Mouse (Mus musculus) layer of hippocampus, postnatal 25 days (tissue): ENCODE results near the gene Tas2r103. TPM values are rescaled to one million over a fixed set of nuclear protein-coding genes. Genes with fewer than 3 reads are reported as not detected.

Source experiments
- DNase-seq, 2 experiments: peaks; one replicate each; pipeline ENCODE4 v3.0.0; 2022; ENCODE audit warnings: mixed read lengths in 2 of 2, low spot score in 1 of 2; ENCODE audit errors: extremely low spot score in 1 of 2
- total RNA-seq, 2 experiments: library from RNA; stranded (reverse); gene quantifications; 2 replicates each; pipeline ENCODE4 v1.2.3; 2021

The Tas2r103 gene
- not detected for total RNA-seq

- no peak for DNase-seq
Observed at GRCm38 (mm10) chr6:133037001-133037400, at the start of gene Tas2r103. TSS of gene Tas2r103 (minus strand) at chr6:133037101.

- DNase-seq, result no peak
Observed at GRCm38 (mm10) chr6:133055716-133056115, 18.8 kb upstream of the Tas2r103 start, which contains the start of gene Tas2r140. TSS of gene Tas2r140 (minus strand) at chr6:133055816.

Other genes starting within 250 kb of the Tas2r103 start
- not detected for gene Tas2r117, start 234.3 kb downstream of the Tas2r103 start, total RNA-seq
- not detected for gene Tas2r123, start 190.0 kb downstream of the Tas2r103 start, total RNA-seq
- not detected for gene Tas2r116, start 181.7 kb downstream of the Tas2r103 start, total RNA-seq
- gene Tas2r110, start 169.1 kb downstream of the Tas2r103 start, total RNA-seq, result not detected
- not detected for gene Tas2r113, start 144.1 kb downstream of the Tas2r103 start, total RNA-seq
- gene Tas2r125, start 127.5 kb downstream of the Tas2r103 start, total RNA-seq, result not detected
- gene Tas2r129, start 86.0 kb downstream of the Tas2r103 start, total RNA-seq, result not detected
- gene Tas2r131, start 79.2 kb downstream of the Tas2r103 start, total RNA-seq, result not detected
- gene Tas2r109, start 56.1 kb downstream of the Tas2r103 start, total RNA-seq, result not detected
- not detected for gene Tas2r140, start 18.7 kb upstream of the Tas2r103 start, total RNA-seq
- gene Smim10l1, start 67.8 kb upstream of the Tas2r103 start, total RNA-seq, result 10 to 100 TPM; 86.2 to 92.9 TPM